In the genomic region with DNA sequence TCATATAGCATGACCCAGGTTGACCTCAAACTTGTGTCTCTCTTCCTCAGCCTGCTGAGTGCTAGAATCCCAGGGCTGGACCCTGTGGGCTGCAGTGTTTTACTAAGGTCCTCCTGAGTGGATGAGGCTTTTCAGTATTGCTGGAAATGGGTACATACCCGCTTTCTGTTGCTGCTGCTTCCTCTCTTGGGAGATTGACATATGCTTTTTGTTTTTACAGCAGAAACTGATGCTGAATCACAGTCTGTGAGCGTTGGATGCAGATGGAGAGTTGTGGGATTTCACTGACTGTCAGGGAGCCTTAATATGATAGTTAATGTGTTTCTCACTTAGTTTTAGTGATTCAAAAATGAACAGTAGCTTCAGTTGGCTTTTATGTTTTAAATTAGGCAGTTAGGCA, we compare ENCODE assay signal across 21 mouse cellular contexts. TPM values are rescaled to one million over a fixed set of nuclear protein-coding genes. Genes with fewer than 3 reads are reported as not detected.
DNase-seq lines count a peak whose midpoint lies in the region; ATAC-seq lines count a peak whose summit lies in the region.
"Had no signal": no experiment of that assay in that cellular context is flagged by ENCODE, and none has a peak within 500 bp of the region (broad histone marks: within the 10 kb centered on the region; RNA-seq: fewer than 3 reads in every experiment).

No protein-coding gene starts in this region.

- no peaks in the 10 kb centered on the region for H3K27me3 ChIP-seq in forebrain, embryonic 16.5 days (replicated peaks; ENCODE audit: control insufficient read depth, insufficient read depth, low read length)
- H3K27me3 ChIP-seq in forebrain, embryonic 10.5 days (ENCODE audit: poor library complexity, severe bottlenecking) = no peaks in the 10 kb centered on the region
- no peaks in the 10 kb centered on the region for H3K27me3 ChIP-seq in liver, embryonic 12.5 days (replicated peaks)
- H3K27me3 ChIP-seq: hindbrain, embryonic 12.5 days; kidney, embryonic 15.5 days; neural tube, embryonic 15.5 days; Patski had no signal

- no peak overlapping the region for H3K9ac ChIP-seq in forebrain, embryonic 16.5 days (replicated peaks; ENCODE audit: low read depth, low read length)
- H3K9ac ChIP-seq in liver, embryonic 12.5 days = no peak overlapping the region
- H3K9ac ChIP-seq: hindbrain, embryonic 12.5 days; kidney, embryonic 15.5 days; neural tube, embryonic 15.5 days had no signal

- H3K27ac ChIP-seq in forebrain, embryonic 16.5 days (ENCODE audit: low read length) = no peak overlapping the region
- H3K27ac ChIP-seq in forebrain, embryonic 10.5 days = no peak overlapping the region
- H3K27ac ChIP-seq in liver, embryonic 12.5 days = 0 out of 2 replicates have a peak overlapping the region, but pooled peaks have one; percentile 22
- H3K27ac ChIP-seq: hindbrain, embryonic 12.5 days; kidney, embryonic 15.5 days; neural tube, embryonic 15.5 days had no signal

- H3K4me1 ChIP-seq in forebrain, embryonic 16.5 days (replicated peaks; ENCODE audit: control insufficient read depth, insufficient read depth, low read length) = peaks cover 20% of the 10 kb centered on the region
- H3K4me1 ChIP-seq in forebrain, embryonic 10.5 days = peaks cover 21% of the 10 kb centered on the region
- peaks cover 67% of the 10 kb centered on the region for H3K4me1 ChIP-seq in liver, embryonic 12.5 days

- no peaks in the 10 kb centered on the region for H3K9me3 ChIP-seq in forebrain, embryonic 16.5 days (ENCODE audit: control insufficient read depth, low read length)
- H3K9me3 ChIP-seq in forebrain, embryonic 10.5 days = no peaks in the 10 kb centered on the region
- H3K9me3 ChIP-seq in liver, embryonic 12.5 days (replicated peaks) = no peaks in the 10 kb centered on the region
- H3K9me3 ChIP-seq: hindbrain, embryonic 12.5 days; kidney, embryonic 15.5 days; neural tube, embryonic 15.5 days had no signal

- DNase-seq in forebrain, embryonic 10.5 days (ENCODE audit: extremely low spot score, low spot score) = no peak
- DNase-seq in liver = no peak
- DNase-seq in heart, postnatal 4 days = peak; percentile 6
- DNase-seq in telencephalon, adult 2 months (ENCODE audit: low read depth, low spot score) = peak; percentile 26
- DNase-seq in frontal cortex, postnatal 14 days (ENCODE audit: low spot score in 2 of 2) = no peak
- no peak for DNase-seq in left cerebral cortex, adult 9 months (ENCODE audit: low spot score in 2 of 2)
- DNase-seq: adrenal gland, postnatal 14 days; cerebellum, adult 11-12 months; lung, postnatal 14 days; midbrain, embryonic 14.5 days had no signal

- no peak overlapping the region for H3K4me2 ChIP-seq in forebrain, embryonic 16.5 days (ENCODE audit: low read length)
- no peak overlapping the region for H3K4me2 ChIP-seq in liver, embryonic 12.5 days
- H3K4me2 ChIP-seq: hindbrain, embryonic 12.5 days; kidney, embryonic 15.5 days; neural tube, embryonic 15.5 days had no signal

- WGBS in forebrain, embryonic 16.5 days = 55% methylated on average over 2 of the region's 2 CpGs
- WGBS in forebrain, embryonic 10.5 days = 84% methylated on average over 2 of the region's 2 CpGs
- WGBS in liver, embryonic 12.5 days (ENCODE audit: insufficient replicate concordance) = 71% methylated on average over 2 of the region's 2 CpGs

- no peaks in the 10 kb centered on the region for H3K36me3 ChIP-seq in forebrain, embryonic 16.5 days (ENCODE audit: control insufficient read depth, insufficient read depth)
- peaks cover 70% of the 10 kb centered on the region for H3K36me3 ChIP-seq in forebrain, embryonic 10.5 days (replicated peaks)
- H3K36me3 ChIP-seq in liver, embryonic 12.5 days = peaks cover 70% of the 10 kb centered on the region

- H3K4me3 ChIP-seq in forebrain, embryonic 16.5 days (replicated peaks; ENCODE audit: low read length) = no peak overlapping the region
- no peak overlapping the region for H3K4me3 ChIP-seq in forebrain, embryonic 10.5 days
- H3K4me3 ChIP-seq in liver, embryonic 12.5 days = no peak overlapping the region
- H3K4me3 ChIP-seq: erythroblast, embryonic 14.5 days; hindbrain, embryonic 12.5 days; kidney, embryonic 15.5 days; neural tube, embryonic 15.5 days had no signal

- ATAC-seq in forebrain, embryonic 16.5 days = 0 out of 2 replicates have a peak, but pooled peaks have one; percentile 21
- ATAC-seq in liver, embryonic 12.5 days = no peak
- ATAC-seq: Patski had no signal

RNA-seq across cellular contexts. Expression of a gene that starts 11.5 kb away (rescaled TPM):
- 81.0 and 86.1 TPM in 2 replicates for polyA plus RNA-seq in forebrain, embryonic 16.5 days (2015; fragmentation: Nextera tagmentation; extraction: Ambion mirVana)
- 110 and 115 TPM in 2 replicates for polyA plus RNA-seq in forebrain, embryonic 10.5 days (2016; fragmentation: Nextera tagmentation; extraction: Ambion mirVana)
- 82.0 and 82.6 TPM in 2 replicates for polyA plus RNA-seq in liver, embryonic 12.5 days (2016; fragmentation: Nextera tagmentation; extraction: Ambion mirVana)
- total RNA-seq in heart, postnatal 4 days (2021) = 100 to 1,000 TPM; 118 to 128 TPM

RNA-seq across cellular contexts. Expression of a gene that starts 37.3 kb away (rescaled TPM):
- 0.48 TPM in 1 of 2 replicates, not detected in the other for polyA plus RNA-seq in forebrain, embryonic 16.5 days (2015; fragmentation: Nextera tagmentation; extraction: Ambion mirVana)
- 0.12 TPM in 1 of 2 replicates, not detected in the other for polyA plus RNA-seq in forebrain, embryonic 10.5 days (2016; fragmentation: Nextera tagmentation; extraction: Ambion mirVana)
- polyA plus RNA-seq in liver, embryonic 12.5 days (2016; fragmentation: Nextera tagmentation; extraction: Ambion mirVana) = not detected in 2 replicates
- total RNA-seq in heart, postnatal 4 days (2021) = not detected
- total RNA-seq: adrenal gland, postnatal 14 days; gastrocnemius, postnatal 10 days; left cerebral cortex, adult 8-10 months; liver, adult 2 months had no signal
- polyA plus RNA-seq: erythroblast, embryonic 14.5 days; hindbrain, embryonic 12.5 days; kidney, embryonic 15.5 days; liver, adult 2 months; midbrain, embryonic 14.5 days; neural tube, embryonic 15.5 days; Patski; testis, adult 2 months had no signal

RNA-seq across cellular contexts. Expression of a gene that starts 58.3 kb away (rescaled TPM):
- polyA plus RNA-seq in forebrain, embryonic 16.5 days (2015; fragmentation: Nextera tagmentation; extraction: Ambion mirVana) = 17.1 and 17.2 TPM in 2 replicates
- 10.6 and 11.2 TPM in 2 replicates for polyA plus RNA-seq in forebrain, embryonic 10.5 days (2016; fragmentation: Nextera tagmentation; extraction: Ambion mirVana)
- polyA plus RNA-seq in liver, embryonic 12.5 days (2016; fragmentation: Nextera tagmentation; extraction: Ambion mirVana) = 5.5 and 6.7 TPM in 2 replicates
- 1 to 10 TPM; 8.6 TPM for total RNA-seq in heart, postnatal 4 days (2021)

RNA-seq across cellular contexts. Expression of a gene that starts 58.9 kb away (rescaled TPM):
- polyA plus RNA-seq in forebrain, embryonic 16.5 days (2015; fragmentation: Nextera tagmentation; extraction: Ambion mirVana) = not detected in 2 replicates
- 0.14 TPM in 1 of 2 replicates, not detected in the other for polyA plus RNA-seq in forebrain, embryonic 10.5 days (2016; fragmentation: Nextera tagmentation; extraction: Ambion mirVana)
- polyA plus RNA-seq in liver, embryonic 12.5 days (2016; fragmentation: Nextera tagmentation; extraction: Ambion mirVana) = 0.38 and 0.41 TPM in 2 replicates
- total RNA-seq in heart, postnatal 4 days (2021) = not detected
- total RNA-seq: adrenal gland, postnatal 14 days; gastrocnemius, postnatal 10 days; left cerebral cortex, adult 8-10 months had no signal
- polyA plus RNA-seq: erythroblast, embryonic 14.5 days; hindbrain, embryonic 12.5 days; liver, adult 2 months; midbrain, embryonic 14.5 days; neural tube, embryonic 15.5 days; Patski had no signal

Comparison
In these comparisons a context has a peak if more than half of its experiments do, and no peak if none do; other contexts are left out.
1. DNase-seq: peak in heart, postnatal 4 days (single experiment) and telencephalon, adult 2 months (single experiment); none in forebrain, embryonic 10.5 days (single experiment), liver (single experiment), frontal cortex, postnatal 14 days (0 of 2) and left cerebral cortex, adult 9 months (0 of 2).